Mouse (Mus musculus) liver, embryonic 15.5 days (tissue): ENCODE data around the gene Zfand6. TPM values are rescaled to one million over a fixed set of nuclear protein-coding genes. Genes with fewer than 3 reads are reported as not detected.

Experiments
- ATAC-seq: fragments of 200-750 bp; cut with Nextera tagmentation; 2 replicates; pipeline ENCODE4 v1.8.0; 2017; ENCODE audit warnings: moderate number of reproducible peaks, mild to moderate bottlenecking, moderate library complexity; ENCODE audit not compliant: insufficient read depth
- H3K27ac ChIP-seq: fragments of 300-500 bp; sonication (generic); replicated peaks from 2 replicates; pipeline ENCODE4 v1.5.1; 2015; ENCODE audit warnings: mild to moderate bottlenecking, inconsistent platforms
- H3K27me3 ChIP-seq: fragments of 300-500 bp; sonication (generic); 2 replicates; pipeline ENCODE4 v1.6.1; 2015; ENCODE audit warnings: mild to moderate bottlenecking, inconsistent platforms
- H3K36me3 ChIP-seq: fragments of 300-500 bp; sonication (generic); replicated peaks from 2 replicates; pipeline ENCODE4 v1.6.1; 2015; ENCODE audit warnings: moderate library complexity, mild to moderate bottlenecking, inconsistent platforms
- H3K4me1 ChIP-seq: fragments of 300-500 bp; sonication (generic); replicated peaks from 2 replicates; pipeline ENCODE4 v1.6.1; 2015; ENCODE audit warnings: inconsistent platforms
- H3K4me2 ChIP-seq: fragments of 300-500 bp; sonication (generic); 2 replicates; pipeline ENCODE4 v1.6.1; 2015; ENCODE audit warnings: moderate library complexity, mild to moderate bottlenecking, inconsistent platforms
- H3K4me3 ChIP-seq: fragments of 300-500 bp; sonication (generic); replicated peaks from 2 replicates; pipeline ENCODE4 v1.5.1; 2015; ENCODE audit warnings: mild to moderate bottlenecking, inconsistent platforms
- H3K9ac ChIP-seq: fragments of 300-500 bp; sonication (generic); 2 replicates; pipeline ENCODE4 v1.6.1; 2015; ENCODE audit warnings: moderate library complexity, mild to moderate bottlenecking, inconsistent platforms
- H3K9me3 ChIP-seq: fragments of 300-500 bp; sonication (generic); replicated peaks from 2 replicates; pipeline ENCODE4 v1.6.1; 2016; ENCODE audit warnings: inconsistent platforms
- WGBS: fragments of 180-500 bp; shearing (Covaris S2); methylation state at CpG from one replicate; pipeline ENCODE4 v1.1.7; 2015; ENCODE audit warnings: mixed read lengths; ENCODE audit not compliant: insufficient replicate concordance; 5-methylcytosine and 5-hydroxymethylcytosine counted together
- polyA plus RNA-seq: library from polyadenylated mRNA; unstranded; fragments of >200 nt; fragmentation: Nextera tagmentation; extraction: Ambion mirVana; gene quantifications from 2 replicates; pipeline ENCODE4 v1.2.1, GENCODE M21; 2015

Zfand6 gene
- polyA plus RNA-seq, 1 experiment from 2014 or later: 145 TPM

DNA sequence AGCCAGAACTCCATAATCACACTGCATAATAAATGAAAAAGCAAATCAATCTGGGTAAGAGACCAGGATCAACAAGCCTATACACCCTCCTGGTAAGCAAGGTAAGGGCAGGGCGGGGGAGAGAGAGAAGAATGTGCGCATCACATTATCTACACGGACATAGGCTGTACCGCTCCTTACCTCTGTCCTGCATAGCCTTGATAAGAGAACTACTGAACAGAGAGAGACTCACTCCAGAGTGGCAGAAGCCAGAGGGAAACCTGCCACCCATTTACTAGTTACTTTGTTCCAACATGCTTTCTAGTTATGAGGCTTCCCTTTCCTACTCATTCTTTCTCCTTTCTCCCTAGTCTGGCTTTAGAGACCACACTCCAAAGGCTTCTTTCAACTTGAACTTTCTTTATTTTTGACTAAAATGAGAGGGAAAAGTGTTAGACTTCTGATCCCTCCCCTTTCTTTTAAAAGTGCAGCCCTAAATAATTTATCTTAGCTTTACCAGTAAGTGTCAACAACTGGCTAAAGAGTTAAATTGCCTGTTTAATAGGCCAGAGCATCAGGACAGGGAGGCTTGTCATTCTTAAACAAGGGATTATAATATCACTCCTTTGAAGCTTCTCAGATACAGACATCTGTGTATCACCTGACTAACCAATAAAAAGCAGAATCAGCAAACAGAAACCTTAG is 38.3 kb downstream of the Zfand6 start:
- 17% methylated on average over 4 of the region's 4 CpGs for WGBS
- Histone ChIP-seq H3K27me3 (no peaks in the 10 kb centered on the region), H3K9me3 (no peaks in the 10 kb centered on the region), H3K4me1 (peaks cover 71% of the 10 kb centered on the region), H3K4me2 (peak overlapping the region; percentile 61), H3K36me3 (peaks cover 5% of the 10 kb centered on the region), H3K4me3 (peak overlapping the region; percentile 24), H3K9ac (peak overlapping the region; percentile 47), H3K27ac (peak overlapping the region; percentile 95)
- peak; percentile 100 for ATAC-seq

GRCm38 (mm10) chr7:84649016-84649415 is 40.7 kb downstream of the Zfand6 start:
- no peaks in the 10 kb centered on the region for H3K9me3 ChIP-seq
- no peak overlapping the region for H3K27ac ChIP-seq
- H3K27me3 ChIP-seq: no peaks in the 10 kb centered on the region
- peaks cover 5% of the 10 kb centered on the region for H3K36me3 ChIP-seq
- WGBS: 80% methylated on average over 2 of the region's 2 CpGs
- H3K4me1 ChIP-seq: peaks cover 69% of the 10 kb centered on the region
- ATAC-seq: no peak
- H3K4me3 ChIP-seq: no peak overlapping the region
- H3K9ac ChIP-seq: no peak overlapping the region
- no peak overlapping the region for H3K4me2 ChIP-seq

- Histone ChIP-seq H3K9ac (no peak overlapping the region), H3K4me1 (peaks cover 60% of the 10 kb centered on the region), H3K27me3 (no peaks in the 10 kb centered on the region), H3K36me3 (peaks cover 5% of the 10 kb centered on the region), H3K27ac (no peak overlapping the region), H3K4me2 (no peak overlapping the region), H3K4me3 (no peak overlapping the region), H3K9me3 (no peaks in the 10 kb centered on the region)
- 88% methylated on average over 1 of the region's 1 CpGs for WGBS
- no peak for ATAC-seq
Observed at GRCm38 (mm10) chr7:84646256-84646655, 43.5 kb downstream of the Zfand6 start.

GRCm38 (mm10) chr7:84643270-84643998 is 46.3 kb downstream of the Zfand6 start:
- peak overlapping the region; percentile 24; the same call in 1 of the 2 replicates for H3K4me2 ChIP-seq
- WGBS: 52% methylated on average over 6 of the region's 6 CpGs
- peak overlapping the region; percentile 48 for H3K27ac ChIP-seq

DNA sequence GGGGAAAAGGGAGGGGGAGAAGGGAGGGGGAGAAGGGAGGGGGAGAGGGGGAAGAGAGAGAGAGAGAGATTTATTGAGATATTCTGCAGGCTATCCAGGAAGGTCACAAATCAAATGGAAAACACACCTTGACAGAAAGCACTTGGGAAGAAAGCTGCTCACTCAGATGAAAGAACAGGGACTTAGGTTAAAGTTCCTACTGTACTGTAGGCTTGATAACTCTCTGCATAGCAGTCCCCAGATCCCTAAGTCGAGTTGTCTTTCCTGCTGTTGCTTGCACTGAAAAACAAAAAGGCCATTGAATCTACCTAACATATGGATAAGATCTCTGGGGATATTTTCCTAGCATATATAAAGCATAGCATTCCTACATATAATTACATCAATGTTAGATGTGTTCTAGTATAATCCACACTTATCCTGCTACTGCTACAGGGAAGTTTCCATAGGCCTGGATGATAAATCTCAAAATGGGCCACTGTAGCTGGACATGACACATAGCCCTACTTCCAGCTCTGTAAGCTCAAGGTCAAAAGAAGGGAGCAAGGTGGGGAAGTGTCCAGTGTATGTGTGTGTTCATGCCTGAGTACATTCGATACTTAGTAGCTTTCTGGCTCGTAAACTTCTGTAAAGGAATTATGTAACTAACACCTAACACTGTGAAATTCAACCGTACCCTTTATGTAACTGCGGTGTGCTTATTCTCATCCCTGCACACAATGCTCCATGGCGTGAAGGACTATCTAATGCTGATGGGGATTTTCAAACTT is 47.4 kb downstream of the Zfand6 start:
- H3K4me3 ChIP-seq: no peak overlapping the region
- peak overlapping the region; percentile 43; the same call in 1 of the 2 replicates for H3K27ac ChIP-seq
- no peaks in the 10 kb centered on the region for H3K27me3 ChIP-seq
- no peak for ATAC-seq
- no peaks in the 10 kb centered on the region for H3K9me3 ChIP-seq
- H3K4me1 ChIP-seq: peaks cover 42% of the 10 kb centered on the region
- H3K36me3 ChIP-seq: no peaks in the 10 kb centered on the region
- H3K9ac ChIP-seq: no peak overlapping the region
- 85% methylated on average over 6 of the region's 6 CpGs for WGBS
- no peak overlapping the region for H3K4me2 ChIP-seq

More at GRCm38 (mm10) chr7:84643270-84643998, 46.3 kb downstream of the Zfand6 start:
- H3K27me3 ChIP-seq: no peaks in the 10 kb centered on the region
- H3K9me3 ChIP-seq: no peaks in the 10 kb centered on the region
- no peak overlapping the region for H3K9ac ChIP-seq
- H3K36me3 ChIP-seq: 0 out of 2 replicates have a peak, but pooled peaks cover 2% of the 10 kb centered on the region
- H3K4me1 ChIP-seq: peaks cover 46% of the 10 kb centered on the region
- ATAC-seq: peak; percentile 78
- H3K4me3 ChIP-seq: no peak overlapping the region

DNA sequence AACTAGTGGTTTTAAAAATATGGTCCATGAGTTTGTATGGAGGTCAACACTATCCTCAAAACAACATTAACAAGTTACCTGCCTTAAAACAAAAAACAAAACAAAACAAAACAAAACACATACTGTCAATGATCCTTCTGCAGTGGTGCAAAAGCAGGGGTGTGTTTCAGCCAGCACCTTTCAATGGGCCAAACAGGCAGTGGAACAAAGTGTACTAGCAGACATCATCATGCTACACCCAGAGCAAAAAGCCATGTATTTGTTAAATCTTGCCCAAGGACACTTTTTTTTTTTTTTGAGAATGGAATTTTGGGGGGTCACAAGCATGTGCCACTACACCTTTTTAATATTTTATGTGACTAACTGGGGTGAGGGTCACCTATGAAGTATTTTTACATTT is 52.8 kb downstream of the Zfand6 start:
- H3K36me3 ChIP-seq: peaks cover 22% of the 10 kb centered on the region
- no peak for ATAC-seq
- no peak overlapping the region for H3K4me3 ChIP-seq
- no peak overlapping the region for H3K27ac ChIP-seq
- peaks cover 22% of the 10 kb centered on the region for H3K4me1 ChIP-seq
- H3K27me3 ChIP-seq: no peaks in the 10 kb centered on the region
- no peak overlapping the region for H3K4me2 ChIP-seq
- H3K9me3 ChIP-seq: no peaks in the 10 kb centered on the region
- no peak overlapping the region for H3K9ac ChIP-seq

DNA sequence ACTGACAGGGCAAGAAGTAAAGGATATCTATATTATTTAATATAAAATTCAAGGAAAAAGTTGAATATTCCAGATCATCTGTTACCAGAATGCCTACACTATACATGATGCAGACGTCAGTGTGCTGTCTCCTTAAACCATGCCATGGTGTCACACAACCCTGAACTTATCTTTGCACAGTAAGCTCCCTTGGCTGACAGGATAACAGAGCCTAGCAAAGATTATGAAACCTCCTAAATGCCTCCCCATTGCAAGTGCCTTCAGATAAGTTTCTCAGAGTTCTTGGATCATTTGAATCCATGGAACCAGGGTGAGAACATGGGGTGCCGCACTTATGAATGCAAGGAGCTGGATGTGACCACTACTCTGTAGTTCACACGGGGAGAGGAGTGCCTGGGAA is 57.9 kb downstream of the Zfand6 start:
- Histone ChIP-seq H3K36me3 (peaks cover 39% of the 10 kb centered on the region), H3K27me3 (no peaks in the 10 kb centered on the region), H3K4me2 (peak overlapping the region; percentile 32; the same call in 1 of the 2 replicates), H3K9me3 (no peaks in the 10 kb centered on the region), H3K4me3 (no peak overlapping the region), H3K9ac (no peak overlapping the region), H3K27ac (peak overlapping the region; percentile 73), H3K4me1 (peaks cover 25% of the 10 kb centered on the region)
- ATAC-seq: peak; percentile 99
- WGBS: 38% methylated on average over 3 of the region's 3 CpGs

DNA sequence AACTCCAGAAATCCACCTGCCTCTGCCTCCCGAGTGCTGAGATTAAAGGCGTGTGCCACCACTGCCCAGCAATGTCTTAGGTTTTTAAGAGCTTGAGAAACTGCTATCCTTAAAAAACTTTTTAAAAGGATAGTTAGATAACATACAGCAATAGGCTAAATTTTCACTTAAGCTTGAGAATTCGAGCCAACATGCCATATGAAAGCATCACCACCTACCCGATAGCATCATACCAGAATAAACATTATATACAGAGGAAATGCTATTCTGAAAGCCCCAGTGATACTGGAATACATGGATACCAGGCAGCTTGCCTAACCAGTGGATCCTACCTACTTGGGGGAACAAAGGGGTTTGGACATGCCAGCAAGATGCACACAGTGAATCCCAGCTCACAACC is 66.0 kb downstream of the Zfand6 start:
- ATAC-seq: no peak
- no peak overlapping the region for H3K4me3 ChIP-seq
- no peak overlapping the region for H3K4me2 ChIP-seq
- no peaks in the 10 kb centered on the region for H3K9me3 ChIP-seq
- no peaks in the 10 kb centered on the region for H3K27me3 ChIP-seq
- no peaks in the 10 kb centered on the region for H3K4me1 ChIP-seq
- 90% methylated on average over 4 of the region's 4 CpGs for WGBS
- H3K27ac ChIP-seq: no peak overlapping the region
- H3K36me3 ChIP-seq: peaks cover 39% of the 10 kb centered on the region
- H3K9ac ChIP-seq: no peak overlapping the region

DNA sequence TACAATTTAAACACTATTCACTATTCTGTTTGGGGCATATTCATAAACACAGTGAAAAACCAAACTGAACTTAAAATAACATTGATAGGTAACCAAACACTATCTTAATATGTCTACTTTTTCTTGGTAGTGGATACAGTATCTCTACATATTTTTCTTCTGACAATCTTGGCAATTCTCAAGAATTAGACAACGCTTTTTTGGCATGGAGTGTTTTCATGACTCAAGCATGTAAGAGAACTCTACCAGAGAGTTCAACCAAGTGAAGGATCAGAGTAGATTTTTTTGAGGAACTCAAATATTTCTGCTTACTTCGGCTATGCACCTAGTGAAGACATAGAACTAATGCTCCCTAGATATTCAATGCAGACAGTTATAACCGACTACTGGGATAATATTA is 68.8 kb downstream of the Zfand6 start:
- Histone ChIP-seq H3K9ac (no peak overlapping the region), H3K27ac (no peak overlapping the region), H3K4me2 (no peak overlapping the region), H3K27me3 (no peaks in the 10 kb centered on the region), H3K9me3 (no peaks in the 10 kb centered on the region), H3K4me1 (no peaks in the 10 kb centered on the region), H3K4me3 (no peak overlapping the region), H3K36me3 (peaks cover 59% of the 10 kb centered on the region)
- no peak for ATAC-seq
- WGBS: 87% methylated on average over 3 of the region's 3 CpGs

DNA sequence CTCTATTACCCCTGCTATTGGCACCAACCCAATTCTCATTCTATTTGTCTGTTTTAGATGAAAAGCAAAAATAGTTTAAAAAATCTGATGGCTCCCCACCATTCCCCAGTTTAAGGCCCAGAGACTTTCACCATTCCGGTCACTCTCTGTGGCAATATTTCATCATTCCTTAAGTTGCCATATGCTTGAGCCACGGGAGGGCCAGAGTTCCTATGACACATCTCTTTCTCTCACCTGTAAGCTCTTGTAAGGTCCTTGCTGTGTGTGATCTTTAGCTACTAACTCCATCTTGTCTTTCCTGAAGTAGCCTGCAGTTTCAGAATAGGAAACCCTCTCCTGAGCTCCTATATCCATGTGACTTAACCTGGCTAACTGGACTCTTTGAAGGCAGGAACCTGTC is 70.8 kb downstream of the Zfand6 start:
- WGBS: 75% methylated on average over 2 of the region's 2 CpGs
- H3K27me3 ChIP-seq: no peaks in the 10 kb centered on the region
- no peak overlapping the region for H3K4me2 ChIP-seq
- H3K27ac ChIP-seq: no peak overlapping the region
- H3K36me3 ChIP-seq: peaks cover 59% of the 10 kb centered on the region
- H3K4me1 ChIP-seq: no peaks in the 10 kb centered on the region
- no peak overlapping the region for H3K9ac ChIP-seq
- H3K9me3 ChIP-seq: no peaks in the 10 kb centered on the region
- ATAC-seq: no peak
- H3K4me3 ChIP-seq: no peak overlapping the region

DNA sequence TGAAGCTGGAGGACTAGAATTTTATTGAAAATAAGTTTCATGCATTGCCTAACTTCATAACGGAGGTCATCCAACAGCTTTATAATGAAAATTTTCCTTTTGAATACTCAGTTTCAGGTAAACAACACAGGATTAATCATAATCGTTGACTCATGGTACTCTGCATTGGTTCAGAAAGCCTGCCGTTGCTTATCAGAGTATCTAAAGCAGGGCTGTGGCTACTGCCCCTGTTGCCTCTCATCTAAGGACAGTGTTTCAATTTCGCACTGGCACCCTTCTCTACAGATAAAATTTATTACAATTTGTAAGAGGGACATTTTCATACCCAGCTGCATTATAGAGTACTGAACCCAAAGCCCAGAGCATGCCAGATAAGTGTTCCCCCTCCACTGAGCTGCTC is 77.3 kb downstream of the Zfand6 start:
- ATAC-seq: no peak
- Histone ChIP-seq H3K4me2 (no peak overlapping the region), H3K4me3 (no peak overlapping the region), H3K9ac (no peak overlapping the region), H3K27me3 (no peaks in the 10 kb centered on the region), H3K27ac (no peak overlapping the region), H3K36me3 (peaks cover 31% of the 10 kb centered on the region), H3K4me1 (peaks cover 7% of the 10 kb centered on the region), H3K9me3 (no peaks in the 10 kb centered on the region)
- 21% methylated on average over 4 of the region's 4 CpGs for WGBS
